Mouse (Mus musculus): Measurements from ENCODE around the gene Smarcd2. TPM values are rescaled to one million over a fixed set of nuclear protein-coding genes. Genes with fewer than 3 reads are reported as not detected.

Smarcd2 gene
- total and polyA plus RNA-seq, 3 experiments: 94.3 to 116 (median 110) TPM

DNA sequence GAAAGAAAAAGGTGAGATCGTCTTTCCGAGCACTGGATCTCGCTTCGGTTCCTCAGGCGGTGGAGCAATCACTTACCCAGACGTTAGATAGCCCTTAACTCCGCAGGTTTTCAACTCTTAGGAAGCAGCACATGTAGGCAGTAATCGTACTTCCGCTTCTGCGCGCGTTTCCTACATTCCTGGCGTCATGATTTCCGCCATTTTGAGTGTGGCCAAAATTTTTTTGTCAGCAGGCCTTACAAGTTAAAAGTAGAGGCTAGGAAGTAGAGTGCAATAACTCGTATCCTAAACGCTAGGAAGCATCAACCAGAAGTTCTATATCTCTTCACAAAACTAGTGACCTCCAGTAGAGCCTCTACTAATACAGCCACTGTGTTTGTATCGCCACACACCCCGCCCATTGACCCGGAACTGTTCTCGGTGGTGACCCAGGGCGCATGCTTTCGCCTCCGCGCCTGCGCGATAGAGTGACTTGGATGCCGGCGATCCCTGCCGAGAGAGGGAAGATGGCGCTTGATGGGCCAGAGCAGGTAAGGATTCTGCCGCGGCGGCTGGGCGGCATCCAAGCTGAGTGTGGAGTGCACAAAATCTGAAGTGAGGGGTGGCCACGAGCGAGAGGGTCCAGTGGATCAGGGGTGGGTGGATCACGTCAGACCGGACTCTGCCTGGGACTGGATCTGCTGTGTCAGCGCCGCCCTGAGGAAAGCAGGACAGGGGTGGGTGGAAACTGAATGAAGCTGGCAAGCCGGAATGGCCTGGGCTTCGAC is 16.9 kb downstream of the Smarcd2 start, which contains the start of the genes Ftsj3 and Psmc5 (continued):
- TF ChIP-seq TCF12 (IDR thresholded peaks at IDR 0.05; ENCODE audit: low read depth, low read length): peak; percentile 69
- peak; percentile 69 for TF ChIP-seq BHLHE40 (IDR thresholded peaks at IDR 0.05; ENCODE audit: low read depth, low read length)
- TF ChIP-seq PAX5 (IDR thresholded peaks at IDR 0.05; ENCODE audit: low read length): no peak
- TF ChIP-seq HCFC1 (IDR thresholded peaks at IDR 0.05; ENCODE audit: low read depth, low read length): peak; percentile 96
- TF ChIP-seq CHD1 (IDR thresholded peaks at IDR 0.05; ENCODE audit: low read depth, low read length): no peak
- peak; percentile 90; the same call in 1 of the 2 replicates for TF ChIP-seq POLR2AphosphoS2 (IDR thresholded peaks at IDR 0.05; ENCODE audit: low read depth, low read length)
- TF ChIP-seq MEF2A (IDR thresholded peaks at IDR 0.05; ENCODE audit: borderline replicate concordance, low read depth, low read length): 0 out of 2 replicates have a peak, but pooled peaks have one; percentile 24
- TF ChIP-seq RAD21 (IDR thresholded peaks at IDR 0.05; ENCODE audit: low read depth, low read length): no peak; the same call in 1 of the 2 replicates
- TF ChIP-seq IRF4 (IDR thresholded peaks at IDR 0.05; ENCODE audit: low read depth, low read length): no peak
- 0 out of 2 replicates have a peak, but pooled peaks have one; percentile 9 for TF ChIP-seq ETS1 (conservative IDR thresholded peaks at IDR 0.05; ENCODE audit: low read depth, low read length)
- peak; percentile 99 for TF ChIP-seq MAX (IDR thresholded peaks at IDR 0.05; ENCODE audit: low read length)
- peak; percentile 38; the same call in 1 of the 2 replicates for TF ChIP-seq GABPA (IDR thresholded peaks at IDR 0.05; ENCODE audit: insufficient replicate concordance, low read depth, low read length)
- TF ChIP-seq POLR2A (IDR thresholded peaks at IDR 0.05; ENCODE audit: low read depth, low read length): peak; percentile 96
- TF ChIP-seq ZNF384 (IDR thresholded peaks at IDR 0.05; ENCODE audit: low read depth, low read length): peak; percentile 42; the same call in 1 of the 2 replicates
- peak; percentile 47 for TF ChIP-seq JUND (conservative IDR thresholded peaks at IDR 0.05; ENCODE audit: low read depth, low read length)
- TF ChIP-seq MXI1 (IDR thresholded peaks at IDR 0.05; ENCODE audit: low read depth, low read length): peak; percentile 100
- no peak; the same call in 1 of the 2 replicates for TF ChIP-seq UBTF (IDR thresholded peaks at IDR 0.05; ENCODE audit: low read depth, low read length)
- TF ChIP-seq USF1 (IDR thresholded peaks at IDR 0.05; ENCODE audit: low read depth, low read length): no peak
- peak; percentile 74; the same call in 1 of the 2 replicates for TF ChIP-seq E2F4 (IDR thresholded peaks at IDR 0.05; ENCODE audit: insufficient replicate concordance, low read depth, low read length)
- peak; percentile 99 for TF ChIP-seq SIN3A (IDR thresholded peaks at IDR 0.05; ENCODE audit: low read length)
- peak; percentile 99 for TF ChIP-seq MYC (IDR thresholded peaks at IDR 0.05; ENCODE audit: low read depth, low read length)
- no peak; the same call in 1 of the 2 replicates for TF ChIP-seq RCOR1 (conservative IDR thresholded peaks at IDR 0.05; ENCODE audit: low read depth, low read length)
- TF ChIP-seq SMC3 (IDR thresholded peaks at IDR 0.05; ENCODE audit: low read depth, low read length): no peak; the same call in 1 of the 2 replicates

DNA sequence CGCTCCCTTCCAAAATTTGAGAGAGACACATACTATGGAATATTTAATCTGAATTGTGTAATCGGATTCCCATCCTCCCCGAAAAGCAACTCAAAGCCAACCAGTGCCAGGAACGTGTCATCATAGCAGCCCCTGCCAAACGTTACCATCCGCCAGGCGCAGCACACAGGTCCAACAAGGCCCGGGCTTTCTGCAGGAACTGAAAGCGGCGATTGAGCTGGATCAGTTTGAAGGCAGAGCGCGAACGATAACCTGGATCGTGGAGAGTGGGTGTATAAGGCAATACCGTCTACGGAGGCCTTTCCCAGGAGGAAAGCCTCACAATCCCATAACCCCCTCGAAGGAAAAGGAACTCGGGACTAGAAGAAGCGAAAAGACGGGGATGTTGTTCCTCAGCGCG is 17.6 kb downstream of the Smarcd2 start:
- peaks cover 3 to 54% of the 10 kb centered on the region in 2 experiments; a peak in 3 of 4 replicates for H3K4me1 ChIP-seq (ENCODE audit: control insufficient read depth in 1 of 2, insufficient read depth in 2 of 2)
- no peaks in the 10 kb centered on the region for H3K9me3 ChIP-seq (replicated peaks; ENCODE audit: low read length)
- dilution Hi-C loops (cut with MboI; ENCODE audit: extremely low pct_ligation_motif_present, extremely low pct_unique_long_range_greater_than_20kb, low sequenced_read_pairs): no loop called here
- H3K27me3 ChIP-seq (replicated peaks): no peaks in the 10 kb centered on the region
- peak; percentile 51 for DNase-seq (ENCODE audit: extremely low read depth)
- peaks cover 59 to 73% of the 10 kb centered on the region in 2 experiments for H3K36me3 ChIP-seq (replicated peaks in 1 of 2; ENCODE audit: control insufficient read depth in 1 of 2, insufficient read depth in 1 of 2, low read length in 1 of 2)
- in situ Hi-C loops (cut with MboI; ENCODE audit: low pct_ligation_motif_present, low pct_unique_long_range_greater_than_20kb, low sequenced_read_pairs): loop anchor here (5.0 kb wide), 1 partner anchor 33 kb away; no protein-coding TSS in a partner anchor
- peak overlapping the region; percentile 81 for H3K4me2 ChIP-seq (ENCODE audit: insufficient read depth, low read depth, poor library complexity, severe bottlenecking)
- no peak for TF ChIP-seq TCF12 (IDR thresholded peaks at IDR 0.05; ENCODE audit: low read depth, low read length)
- H3K9ac ChIP-seq (ENCODE audit: insufficient read depth, low read depth): peak overlapping the region; percentile 94
- H3K79me2 ChIP-seq (replicated peaks; ENCODE audit: control insufficient read depth, extremely low read depth, insufficient read depth, poor library complexity, severe bottlenecking): peaks cover 54% of the 10 kb centered on the region
- 0 out of 2 replicates have a peak overlapping the region, but pooled peaks have one; percentile 9 for H3K27ac ChIP-seq (ENCODE audit: insufficient read depth, low read depth)
- peak overlapping the region; percentile 73 to 92 (median 78) for H3K4me3 ChIP-seq (replicated peaks in 1 of 3; ENCODE audit: low read depth in 2 of 3, low read length in 2 of 3, poor library complexity in 1 of 3)
